ENCODE assay signal across 7 mouse cellular contexts in genomic region chr9:107323558-107323957, GRCm38 (mm10). TPM values are rescaled to one million over a fixed set of nuclear protein-coding genes. Genes with fewer than 3 reads are reported as not detected.
DNase-seq lines count a peak whose midpoint lies in the region; ATAC-seq lines count a peak whose summit lies in the region.

No protein-coding gene starts in this region.

- H3K9ac ChIP-seq in midbrain, embryonic 14.5 days (replicated peaks; ENCODE audit: low read length), result no peak overlapping the region

- ATAC-seq in midbrain, embryonic 14.5 days (ENCODE audit: low FRiP score, low TSS enrichment), result no peak
- no peak for ATAC-seq in erythroid progenitor cell, adult 5-6 weeks (replicated peaks; ENCODE audit: low FRiP score, poor library complexity, severe bottlenecking)

- H3K36me3 ChIP-seq in midbrain, embryonic 14.5 days (ENCODE audit: control insufficient read depth, insufficient read depth, low read length), result peaks cover 9% of the 10 kb centered on the region; the same call in 1 of the 2 replicates
- peaks cover 16% of the 10 kb centered on the region for H3K36me3 ChIP-seq in midbrain, embryonic 10.5 days

- no peak overlapping the region for H3K27ac ChIP-seq in midbrain, embryonic 14.5 days (replicated peaks; ENCODE audit: low read depth, low read length)
- no peak overlapping the region for H3K27ac ChIP-seq in midbrain, embryonic 10.5 days (replicated peaks)

- intact Hi-C loops in gastrocnemius, postnatal 36 days (cut with DNase I), result loop anchor here (1.0 kb wide), 1 partner anchor 15 kb away; no protein-coding TSS in a partner anchor

- no peak overlapping the region for H3K4me3 ChIP-seq in midbrain, embryonic 14.5 days (replicated peaks; ENCODE audit: low read depth, low read length)
- H3K4me3 ChIP-seq in midbrain, embryonic 10.5 days, result no peak overlapping the region

- no peaks in the 10 kb centered on the region for H3K27me3 ChIP-seq in midbrain, embryonic 14.5 days (ENCODE audit: control insufficient read depth, insufficient read depth, low read length)
- no peaks in the 10 kb centered on the region for H3K27me3 ChIP-seq in midbrain, embryonic 10.5 days (ENCODE audit: low read depth, poor library complexity, severe bottlenecking)

- H3K4me1 ChIP-seq in midbrain, embryonic 14.5 days (ENCODE audit: control insufficient read depth, insufficient read depth, low read length), result no peaks in the 10 kb centered on the region
- H3K4me1 ChIP-seq in midbrain, embryonic 10.5 days, result peaks cover 16% of the 10 kb centered on the region

- DNase-seq in midbrain, embryonic 14.5 days, result peak; percentile 23
- no peak for DNase-seq in midbrain, embryonic 10.5 days (ENCODE audit: low spot score)
- DNase-seq in cerebellum, adult 8-10 months, result peak; percentile 64
- peak; percentile 79 to 90 for DNase-seq in gastrocnemius, postnatal 36 days
- peak; percentile 30 to 39 for DNase-seq in kidney, postnatal 4 days
- no peak for DNase-seq in right cerebral cortex, adult 18-20 months

- no peaks in the 10 kb centered on the region for H3K9me3 ChIP-seq in midbrain, embryonic 14.5 days (ENCODE audit: control insufficient read depth, low read length)
- H3K9me3 ChIP-seq in midbrain, embryonic 10.5 days (replicated peaks), result no peaks in the 10 kb centered on the region

- WGBS in midbrain, embryonic 14.5 days, result 75% methylated on average over 6 of the region's 6 CpGs
- 81% methylated on average over 6 of the region's 6 CpGs for WGBS in midbrain, embryonic 10.5 days

- H3K4me2 ChIP-seq in midbrain, embryonic 14.5 days (ENCODE audit: low read length), result no peak overlapping the region

RNA-seq across cellular contexts. Expression of gene Hemk1, which starts 14.6 kb away (rescaled TPM):
- 20.9 and 21.7 TPM in 2 replicates for polyA plus RNA-seq in midbrain, embryonic 14.5 days (2014; fragmentation: Nextera tagmentation; extraction: Ambion mirVana)
- polyA plus RNA-seq in midbrain, embryonic 10.5 days (2016; fragmentation: Nextera tagmentation; extraction: Ambion mirVana), result 13.5 and 15.2 TPM in 2 replicates
- total RNA-seq in gastrocnemius, postnatal 36 days (2021), result 10 to 100 TPM in 1 of 2 experiments, 1 to 10 TPM in 1; 9.3 to 11.2 TPM
- total RNA-seq in erythroid progenitor cell, adult 5-6 weeks (2015; ENCODE audit: low replicate concordance), result not detected in 2 replicates
- total RNA-seq in erythroid progenitor cell, adult 5-6 weeks (2017; ENCODE audit: low replicate concordance), result 0.15 and 3.9 TPM in 2 replicates

RNA-seq across cellular contexts. Expression of gene 6430571L13Rik, which starts 16.8 kb away (rescaled TPM):
- polyA plus RNA-seq in midbrain, embryonic 14.5 days (2014; fragmentation: Nextera tagmentation; extraction: Ambion mirVana), result 4.1 and 6.3 TPM in 2 replicates
- polyA plus RNA-seq in midbrain, embryonic 10.5 days (2016; fragmentation: Nextera tagmentation; extraction: Ambion mirVana), result 1.8 and 2.5 TPM in 2 replicates
- 10 to 100 TPM; 33.5 to 35.9 TPM for total RNA-seq in gastrocnemius, postnatal 36 days (2021)
- not detected in 2 replicates for total RNA-seq in erythroid progenitor cell, adult 5-6 weeks (2015; ENCODE audit: low replicate concordance)
- total RNA-seq in erythroid progenitor cell, adult 5-6 weeks (2017; ENCODE audit: low replicate concordance), result not detected in 2 replicates

RNA-seq across cellular contexts. Expression of gene Cish, which starts 27.7 kb away (rescaled TPM):
- polyA plus RNA-seq in midbrain, embryonic 14.5 days (2014; fragmentation: Nextera tagmentation; extraction: Ambion mirVana), result 5.0 and 5.5 TPM in 2 replicates
- polyA plus RNA-seq in midbrain, embryonic 10.5 days (2016; fragmentation: Nextera tagmentation; extraction: Ambion mirVana), result 7.3 and 7.5 TPM in 2 replicates
- 10 to 100 TPM in 1 of 2 experiments, 1 to 10 TPM in 1; 3.9 to 32.3 TPM for total RNA-seq in gastrocnemius, postnatal 36 days (2021)
- total RNA-seq in erythroid progenitor cell, adult 5-6 weeks (2015; ENCODE audit: low replicate concordance), result 5.9 and 23.4 TPM in 2 replicates
- total RNA-seq in erythroid progenitor cell, adult 5-6 weeks (2017; ENCODE audit: low replicate concordance), result 3.6 and 5.1 TPM in 2 replicates

RNA-seq across cellular contexts. Expression of gene Mapkapk3, which starts 33.9 kb away (rescaled TPM):
- polyA plus RNA-seq in midbrain, embryonic 14.5 days (2014; fragmentation: Nextera tagmentation; extraction: Ambion mirVana), result 1.5 and 1.8 TPM in 2 replicates
- 3.9 and 4.9 TPM in 2 replicates for polyA plus RNA-seq in midbrain, embryonic 10.5 days (2016; fragmentation: Nextera tagmentation; extraction: Ambion mirVana)
- total RNA-seq in gastrocnemius, postnatal 36 days (2021), result 10 to 100 TPM; 28.2 to 31.2 TPM
- total RNA-seq in erythroid progenitor cell, adult 5-6 weeks (2015; ENCODE audit: low replicate concordance), result 7.6 and 17.2 TPM in 2 replicates
- total RNA-seq in erythroid progenitor cell, adult 5-6 weeks (2017; ENCODE audit: low replicate concordance), result 10.0 and 15.7 TPM in 2 replicates

Comparison
In these comparisons a context has a peak if more than half of its experiments do, and no peak if none do; other contexts are left out.
1. DNase-seq: peak in midbrain, embryonic 14.5 days (single experiment), cerebellum, adult 8-10 months (single experiment), gastrocnemius, postnatal 36 days (2 of 2) and kidney, postnatal 4 days (2 of 2); none in midbrain, embryonic 10.5 days (single experiment) and right cerebral cortex, adult 18-20 months (single experiment).
2. RNA of gene 6430571L13Rik, which starts 16.8 kb away (total RNA-seq): 33.5 to 35.9 TPM in gastrocnemius, postnatal 36 days; not detected in erythroid progenitor cell, adult 5-6 weeks; every median in the first group is over 10 times any median in the second.